Mouse (Mus musculus) gastrocnemius, adult 2 months (tissue): Measurements from ENCODE around the gene Pafah1b2. TPM values are rescaled to one million over a fixed set of nuclear protein-coding genes. Genes with fewer than 3 reads are reported as not detected.

Source experiments
- DNase-seq: peaks from one replicate; pipeline ENCODE4 v3.0.0; 2022
- H3K27ac ChIP-seq: fragments of 200-600 bp; 2 replicates; pipeline ENCODE4 v1.8.1; 2022; ENCODE audit warnings: mild to moderate bottlenecking
- H3K4me3 ChIP-seq: fragments of 200-600 bp; 2 replicates; pipeline ENCODE4 v1.8.1; 2022; ENCODE audit warnings: mild to moderate bottlenecking, moderate library complexity
- CTCF ChIP-seq: fragments of 200-600 bp; IDR thresholded peaks from 2 replicates; pipeline ENCODE4 v1.8.1; 2022; ENCODE audit warnings: antibody characterized with exemption, mild to moderate bottlenecking, moderate library complexity
- intact Hi-C: fragments of 180-260 bp; cut with DNase I; formaldehyde crosslinking; loops from one replicate; pipeline ENCODE4 v1.15.1; 2025
- total RNA-seq, 2 experiments: library from RNA; stranded (reverse); gene quantifications; 2 replicates each; pipeline ENCODE4 v1.2.3; 2021

Pafah1b2 gene
- total RNA-seq, 2 experiments from 2014 or later, result 28.0 to 29.5 TPM

DNA sequence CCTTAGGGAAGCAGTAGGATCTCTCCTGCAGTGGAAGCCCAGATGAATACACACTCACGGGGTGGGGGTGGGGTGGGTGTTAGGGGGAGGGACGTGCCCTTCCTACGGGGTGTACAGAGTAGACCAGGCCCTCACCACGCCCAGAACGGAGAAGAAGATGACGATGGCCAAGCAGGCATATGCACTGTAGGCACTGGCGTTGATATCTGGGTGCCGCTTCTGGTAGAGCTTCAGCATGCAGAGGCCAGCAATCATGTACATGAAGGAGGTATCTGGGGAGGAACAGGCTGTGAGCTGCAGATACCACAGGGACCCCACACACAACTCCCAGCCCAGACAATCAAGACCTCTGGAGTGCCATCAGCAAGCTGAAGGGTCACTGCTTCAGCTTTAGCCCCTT lies 69.6 kb downstream of the Pafah1b2 start:
- H3K27ac ChIP-seq, result no peak overlapping the region
- H3K4me3 ChIP-seq, result no peak overlapping the region
- intact Hi-C loops, result no loop called here
- DNase-seq, result no peak
- TF ChIP-seq CTCF, result no peak

DNA sequence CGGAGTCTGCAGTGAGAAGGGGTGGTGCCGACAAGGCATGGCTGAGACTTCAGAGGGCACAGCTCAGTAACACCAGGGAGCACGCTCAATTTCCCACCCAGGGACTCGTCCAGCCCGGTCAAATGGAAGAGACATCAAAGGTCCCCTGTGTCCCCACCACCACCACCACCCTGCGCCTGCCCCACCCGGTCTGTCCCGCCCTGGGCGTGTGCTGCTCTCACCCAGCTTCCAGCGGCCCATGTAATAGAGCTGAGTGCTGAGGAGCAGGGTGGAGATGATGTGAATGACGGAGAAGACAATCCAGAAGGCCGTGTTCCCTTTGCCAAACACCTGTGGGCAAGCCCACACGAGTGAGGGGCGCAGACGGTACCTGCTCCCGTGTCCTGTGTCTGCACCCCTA lies 70.0 kb downstream of the Pafah1b2 start:
- Histone ChIP-seq H3K4me3 (no peak overlapping the region), H3K27ac (no peak overlapping the region)
- DNase-seq, result no peak
- intact Hi-C loops, result no loop called here
- no peak for TF ChIP-seq CTCF

DNA sequence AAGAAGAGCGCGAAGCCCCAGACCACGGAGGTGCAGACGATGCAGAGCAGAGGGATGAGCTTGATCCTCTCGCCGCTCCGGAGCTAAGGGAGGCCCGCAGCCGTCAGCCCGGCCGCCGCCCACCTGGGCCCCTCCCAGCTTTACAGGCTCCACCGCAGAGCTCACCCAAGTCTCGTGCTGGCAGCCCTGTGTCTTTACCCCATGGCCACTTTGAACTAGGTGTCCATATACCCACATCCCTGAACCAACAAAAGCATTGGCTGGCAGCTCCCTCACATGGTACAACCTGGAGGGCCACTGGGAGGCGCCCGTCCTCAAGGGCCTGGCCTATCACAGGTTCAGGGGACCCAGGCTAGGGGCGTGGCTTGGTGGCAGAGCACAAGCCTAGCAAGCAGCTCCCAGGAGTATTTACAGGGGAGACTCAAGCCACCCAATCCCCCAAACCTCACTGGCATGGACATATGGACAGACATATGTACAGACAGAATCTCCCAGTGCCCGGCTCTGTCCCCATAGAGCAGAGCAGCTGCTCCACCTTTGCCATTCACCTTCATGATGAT lies 71.1 kb downstream of the Pafah1b2 start:
- no peak for TF ChIP-seq CTCF
- Histone ChIP-seq H3K4me3 (no peak overlapping the region), H3K27ac (no peak overlapping the region)
- DNase-seq, result no peak
- intact Hi-C loops, result no loop called here

DNA sequence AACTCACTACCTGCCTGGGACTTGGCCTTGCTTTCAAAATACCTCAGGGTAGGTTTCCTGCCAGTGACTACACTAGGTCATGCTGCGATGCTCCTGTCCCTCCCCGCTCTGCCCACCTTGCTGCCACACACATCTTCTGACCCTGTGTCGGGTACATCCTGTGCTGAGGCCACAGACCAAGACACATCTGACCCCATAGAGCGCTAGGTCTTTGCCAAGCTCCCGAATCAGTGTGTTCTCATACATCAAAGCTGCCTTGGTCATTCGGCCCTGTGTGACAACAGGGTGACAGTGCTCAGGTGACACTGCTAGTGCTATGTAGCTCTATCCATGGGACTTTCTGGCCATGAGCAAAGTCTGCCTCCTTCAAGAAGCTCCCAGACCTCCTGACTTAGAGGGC lies 72.7 kb downstream of the Pafah1b2 start:
- intact Hi-C loops, result no loop called here
- Histone ChIP-seq H3K4me3 (no peak overlapping the region), H3K27ac (no peak overlapping the region)
- no peak for TF ChIP-seq CTCF
- no peak for DNase-seq

DNA sequence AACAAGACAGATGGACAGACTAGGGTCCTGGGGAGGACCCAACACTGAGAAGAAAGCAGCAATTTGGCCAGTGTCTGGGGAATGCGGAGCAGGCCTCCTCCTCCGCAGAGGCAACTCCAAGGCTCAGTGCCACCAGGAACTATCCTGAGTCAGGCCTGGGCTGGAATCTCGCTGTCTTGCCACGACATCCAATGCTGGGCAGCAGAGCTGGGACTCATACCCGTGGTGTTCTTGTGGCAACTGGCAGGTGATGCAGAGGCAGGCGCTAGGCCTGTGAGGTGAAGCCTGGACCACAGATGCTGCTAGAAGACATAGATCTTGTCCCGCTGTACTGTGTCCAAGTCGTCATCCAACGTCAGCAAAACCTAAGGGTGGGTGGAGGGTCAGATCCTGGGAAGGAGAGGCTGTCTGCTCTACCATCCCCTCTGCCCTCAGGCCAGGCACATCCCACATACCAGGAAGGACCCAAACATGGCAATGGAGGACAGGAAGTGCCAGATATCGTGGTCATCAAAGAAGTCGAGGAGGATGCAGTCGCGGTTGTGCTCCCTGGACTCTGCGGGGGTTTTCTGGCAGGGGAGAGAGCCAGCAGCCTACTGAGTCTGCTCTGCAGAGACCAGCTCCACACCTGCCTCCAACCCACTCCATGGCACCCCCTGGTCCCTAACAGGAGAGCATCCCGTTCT lies 73.4 kb downstream of the Pafah1b2 start:
- no peak overlapping the region for H3K27ac ChIP-seq
- intact Hi-C loops, result no loop called here
- DNase-seq, result no peak
- H3K4me3 ChIP-seq, result no peak overlapping the region
- TF ChIP-seq CTCF, result no peak

DNA sequence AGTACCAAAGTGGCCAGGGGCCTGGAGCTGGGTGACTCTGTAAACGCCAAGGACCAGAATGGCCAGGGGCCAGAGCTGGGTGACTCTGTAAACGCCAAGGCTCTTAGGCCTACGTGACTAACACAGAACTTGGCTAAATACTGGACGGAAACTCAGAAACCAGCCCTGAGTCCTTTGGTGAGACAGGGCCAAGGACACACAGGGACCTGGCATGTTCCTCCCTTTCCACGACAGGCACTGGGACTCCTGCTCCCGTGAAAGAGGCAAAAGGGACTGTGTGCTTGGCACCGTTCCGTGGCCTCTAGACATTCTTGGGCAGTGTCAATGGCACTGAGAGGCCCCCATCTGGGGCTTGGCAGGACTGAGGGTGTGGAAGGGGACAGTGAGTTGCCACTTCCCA lies 74.4 kb downstream of the Pafah1b2 start:
- peak; percentile 53 for DNase-seq
- Histone ChIP-seq H3K27ac (no peak overlapping the region), H3K4me3 (no peak overlapping the region)
- intact Hi-C loops, result no loop called here
- TF ChIP-seq CTCF, result no peak

DNA sequence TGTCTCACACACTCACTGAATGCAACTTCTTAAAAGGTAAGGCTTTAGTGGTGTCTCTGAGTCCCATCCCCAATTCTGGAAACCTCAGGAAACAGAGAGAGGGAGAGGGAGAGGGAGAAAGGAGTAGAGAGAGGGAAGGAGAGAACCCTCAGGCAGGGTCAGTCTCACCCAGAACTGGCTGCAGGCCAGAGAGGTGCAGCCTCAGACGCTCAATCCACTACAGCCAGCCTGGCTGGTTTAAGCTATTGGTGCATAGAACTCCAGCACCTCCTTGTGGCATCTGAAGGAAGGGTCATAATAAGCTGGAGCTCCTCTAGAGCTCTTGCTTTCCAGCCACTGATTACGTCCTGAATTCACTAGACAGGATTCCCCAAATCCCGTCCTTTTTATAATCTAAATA lies 75.6 kb downstream of the Pafah1b2 start:
- peak; percentile 84 for TF ChIP-seq CTCF
- H3K4me3 ChIP-seq, result no peak overlapping the region
- peak; percentile 78 for DNase-seq
- intact Hi-C loops, result loop anchor here (2.0 kb wide), 1 partner anchor 24 kb away; no protein-coding TSS in a partner anchor
- peak overlapping the region; percentile 77 for H3K27ac ChIP-seq

DNA sequence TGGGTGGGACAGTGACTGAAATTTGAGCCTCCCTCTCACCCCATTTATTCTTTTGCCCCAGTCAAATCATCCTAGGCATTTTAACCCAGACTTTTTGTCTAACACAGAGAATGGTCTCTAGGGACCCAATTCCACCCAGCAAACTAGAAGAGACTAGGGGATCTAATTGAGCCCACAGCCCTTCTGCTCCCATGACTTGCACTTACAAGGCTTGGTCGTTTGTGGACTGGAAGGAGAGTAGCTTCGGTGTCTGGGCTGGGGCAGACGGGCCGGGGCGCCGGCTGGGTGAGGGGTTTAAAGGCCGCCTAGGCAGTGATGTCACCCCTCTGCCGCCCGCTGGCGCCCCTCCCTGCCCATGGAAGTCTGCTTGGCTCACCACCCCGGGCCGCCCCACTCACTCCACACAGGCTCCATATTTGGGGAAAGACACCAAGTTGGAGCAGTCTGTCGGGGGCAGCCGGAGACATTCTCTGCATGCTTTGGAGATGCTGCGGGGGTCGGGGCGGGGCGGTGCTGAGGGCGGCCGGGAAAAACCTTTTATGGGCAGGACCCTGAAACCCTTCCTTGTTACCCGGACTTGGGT lies 76.8 kb downstream of the Pafah1b2 start, which contains the start of gene Tagln:
Gene Tagln, minus strand, starts transcription at position 431 of the 583 bp plus-strand sequence.
- Histone ChIP-seq H3K27ac (peak within 1 kb of the TSS; percentile 77), H3K4me3 (peak within 1 kb of the TSS; percentile 48)
- intact Hi-C loops, result loop anchor here (2.0 kb wide), 1 partner anchor 23 kb away; no protein-coding TSS in a partner anchor
- no peak for TF ChIP-seq CTCF
- DNase-seq, result peak; percentile 53

DNA sequence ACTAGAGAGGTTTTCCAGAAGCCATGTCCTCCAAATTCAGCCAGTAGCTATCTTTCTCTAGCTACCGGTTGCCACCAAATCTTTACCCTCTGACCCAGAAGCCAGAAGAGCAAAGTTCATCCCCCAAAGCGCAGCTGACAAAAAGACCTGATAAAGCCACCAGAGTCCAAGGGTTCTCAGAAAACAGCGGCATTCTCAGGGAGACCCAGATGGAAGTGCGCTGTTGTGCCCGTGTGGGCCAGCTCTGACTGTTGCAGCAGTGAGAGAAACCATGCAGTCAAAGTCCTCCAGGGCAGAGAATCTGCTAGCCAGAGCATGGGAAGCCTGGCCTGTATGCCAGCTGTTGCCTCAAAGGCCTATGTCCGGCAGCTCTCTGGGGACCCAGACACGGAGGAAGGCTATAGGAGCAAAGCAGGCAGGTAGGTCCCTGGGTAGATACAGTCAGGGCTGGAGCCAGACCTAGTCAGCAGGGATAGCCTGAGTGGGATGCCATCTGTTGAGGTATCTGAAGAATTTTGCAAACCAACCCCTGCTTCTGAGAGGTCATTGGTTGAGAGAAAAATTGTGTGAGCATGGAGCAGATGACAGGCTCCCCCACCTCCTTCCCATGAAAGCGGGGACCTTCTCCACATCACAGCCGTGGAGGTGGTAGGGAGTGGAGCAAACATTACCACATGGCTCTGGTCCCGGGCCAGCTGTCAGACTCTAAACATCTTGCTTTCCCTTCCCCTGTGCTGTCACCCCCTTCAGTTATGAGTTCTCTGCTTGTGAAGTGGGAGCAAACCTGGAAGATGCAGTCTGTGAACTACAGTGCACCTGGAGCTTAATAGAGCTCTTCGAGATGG lies 79.7 kb downstream of the Pafah1b2 start:
- peak overlapping the region; percentile 43 for H3K4me3 ChIP-seq
- peak overlapping the region; percentile 72 for H3K27ac ChIP-seq
- TF ChIP-seq CTCF, result no peak
- no peak for DNase-seq
- intact Hi-C loops, result no loop called here

DNA sequence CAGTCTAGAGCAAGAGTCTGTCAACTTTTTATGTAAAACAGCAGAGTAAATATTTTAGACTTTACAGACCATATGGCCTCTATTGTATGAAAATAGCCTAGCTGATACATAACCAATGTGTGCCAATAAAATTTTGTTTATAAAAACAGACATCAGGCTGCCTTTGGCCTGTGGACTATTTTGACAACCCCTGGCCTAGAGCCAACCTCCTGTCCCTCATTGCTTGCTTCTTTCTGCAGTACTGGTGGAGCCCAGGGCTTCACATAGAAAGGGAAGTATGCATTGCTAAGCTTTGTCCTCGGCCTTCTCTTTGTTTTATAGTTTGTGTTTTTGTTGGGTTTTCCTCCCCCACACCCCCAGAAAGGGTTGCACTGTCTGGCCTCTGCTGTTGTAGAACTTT lies 80.5 kb downstream of the Pafah1b2 start:
- Histone ChIP-seq H3K27ac (peak overlapping the region; percentile 72), H3K4me3 (peak overlapping the region; percentile 43; the same call in 1 of the 2 replicates)
- DNase-seq, result no peak
- intact Hi-C loops, result no loop called here
- TF ChIP-seq CTCF, result no peak

DNA sequence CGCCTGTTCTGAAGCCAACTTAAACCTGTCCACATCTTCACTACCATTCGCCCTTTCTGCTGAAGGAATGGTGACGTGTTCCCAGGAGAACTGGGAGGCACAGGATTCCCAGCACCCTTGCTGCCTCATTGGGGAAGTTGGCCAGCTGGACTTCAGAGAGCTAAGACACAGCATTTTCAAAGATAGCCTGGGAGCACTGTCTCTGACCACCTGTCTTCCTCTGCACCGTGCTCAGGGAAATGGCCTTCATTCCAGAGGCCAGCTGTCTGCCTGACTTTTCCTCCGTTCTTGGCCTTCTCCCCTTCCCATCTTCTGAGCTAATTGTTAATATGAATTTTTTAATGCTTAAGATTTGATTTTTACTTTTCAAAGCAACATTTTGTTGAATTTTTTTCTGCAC lies 83.2 kb downstream of the Pafah1b2 start:
- Histone ChIP-seq H3K4me3 (no peak overlapping the region), H3K27ac (peak overlapping the region; percentile 46)
- intact Hi-C loops, result no loop called here
- DNase-seq, result no peak
- TF ChIP-seq CTCF, result no peak

DNA sequence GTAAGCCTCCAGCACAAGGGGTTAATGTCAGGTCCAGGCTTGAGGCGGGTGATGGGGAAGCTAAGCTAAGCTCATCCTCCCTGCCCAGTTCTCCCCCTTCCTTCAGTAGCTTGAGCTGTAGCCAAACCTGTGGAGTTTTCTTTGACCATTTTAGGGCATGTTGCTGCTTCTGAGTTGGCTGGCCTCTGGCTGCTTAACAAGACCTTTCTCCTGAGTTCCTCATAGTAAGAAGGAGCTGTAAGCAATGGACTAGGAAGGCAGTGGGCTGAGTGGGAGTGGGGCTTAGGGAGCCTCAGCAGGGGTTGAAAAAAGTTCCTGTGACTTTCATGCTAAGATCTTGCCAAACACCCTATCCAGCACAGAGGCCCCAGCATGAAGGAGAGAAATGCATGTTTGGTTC lies 92.6 kb downstream of the Pafah1b2 start:
- intact Hi-C loops, result no loop called here
- no peak overlapping the region for H3K4me3 ChIP-seq
- no peak for DNase-seq
- TF ChIP-seq CTCF, result no peak
- peak overlapping the region; percentile 72 for H3K27ac ChIP-seq
